Mouse (Mus musculus) gastrocnemius, postnatal 25 days (tissue): ENCODE results near the gene Dlec1. TPM values are rescaled to one million over a fixed set of nuclear protein-coding genes. Genes with fewer than 3 reads are reported as not detected.
A peak's percentile ranks its signal among the peaks of the same experiment; 100 is the strongest.

Experiments
- DNase-seq: peaks from one replicate; pipeline ENCODE4 v3.0.0; 2022
- total RNA-seq, 2 experiments: library from RNA; stranded (reverse); gene quantifications; 1 replicate in 1 of 2; 2 replicates in 1 of 2; pipeline ENCODE4 v1.2.3; 2021

Dlec1 gene
- total RNA-seq, 2 experiments from 2014 or later, result 0.05 TPM; not detected in 1

GRCm38 (mm10) chr9:119089437-119089836 is 12.8 kb upstream of the Dlec1 start:
- no peak for DNase-seq

DNA sequence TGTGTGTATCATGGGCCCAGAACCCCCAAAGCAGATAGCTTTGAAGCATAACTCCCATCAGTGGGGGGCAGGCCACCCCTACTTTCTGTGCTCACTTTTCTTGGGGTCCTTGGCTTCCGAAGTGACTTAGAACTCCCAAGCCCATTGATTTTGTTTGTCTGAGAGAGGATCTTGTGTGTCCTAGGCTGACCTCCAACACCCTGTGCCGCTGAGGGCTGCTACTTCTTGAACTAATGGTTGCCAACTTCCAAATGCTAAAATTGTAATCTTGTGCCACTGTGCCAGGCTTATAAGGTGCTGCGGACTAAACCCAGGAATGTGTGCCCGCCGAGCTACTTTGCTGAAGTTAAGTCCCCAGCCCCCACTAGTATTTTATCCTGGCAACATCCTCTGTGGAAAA is 11.8 kb upstream of the Dlec1 start:
- no peak for DNase-seq

DNA sequence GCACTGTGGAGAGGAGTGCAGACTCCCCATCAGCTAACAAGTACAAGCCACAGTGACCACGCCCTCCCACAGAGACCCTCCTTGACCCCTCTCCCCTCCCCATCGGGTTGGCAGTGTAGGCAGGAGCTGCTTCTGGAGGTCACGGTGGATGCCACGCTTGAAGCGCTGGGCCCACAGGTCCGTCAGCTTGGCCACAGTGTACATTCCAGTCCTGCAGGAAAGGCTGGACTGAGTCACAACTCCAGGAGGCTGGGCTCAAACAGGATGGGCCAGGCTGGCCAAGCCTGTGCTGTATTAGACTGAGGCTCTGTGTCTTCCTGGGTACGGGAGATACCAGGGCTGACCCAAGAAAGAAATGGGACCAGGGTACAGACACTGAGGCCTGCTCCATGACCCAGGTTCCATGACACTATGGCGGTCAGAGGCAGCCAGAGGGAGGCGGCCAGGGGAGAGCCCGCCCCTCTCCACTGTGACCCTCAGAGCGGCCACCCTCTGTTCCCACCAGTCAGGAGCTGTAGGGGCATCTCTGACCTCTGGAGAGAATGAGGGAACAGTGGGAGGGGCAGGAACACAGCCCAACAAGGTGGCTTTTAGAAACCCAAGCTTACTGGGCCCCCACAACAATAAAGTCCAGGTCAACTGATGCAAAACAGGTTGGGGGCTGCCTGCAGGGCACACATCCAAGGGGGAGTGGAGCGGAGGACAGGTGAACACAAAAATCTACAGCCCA is 10.5 kb upstream of the Dlec1 start:
- no peak for DNase-seq

GRCm38 (mm10) chr9:119092473-119093418 is 9.5 kb upstream of the Dlec1 start:
- peak; percentile 65 for DNase-seq

GRCm38 (mm10) chr9:119093419-119094295 is 8.6 kb upstream of the Dlec1 start, which contains the start of gene Plcd1:
Gene Plcd1, minus strand, starts transcription at chr9:119093502.
- DNase-seq, result peak; percentile 97

GRCm38 (mm10) chr9:119094462-119095109 is 7.7 kb upstream of the Dlec1 start:
- DNase-seq, result no peak

GRCm38 (mm10) chr9:119100177-119100898 is 1.9 kb upstream of the Dlec1 start:
- no peak for DNase-seq

- no peak for DNase-seq
Measured at GRCm38 (mm10) chr9:119102783-119103113, 470 bp downstream of the Dlec1 start.

DNA sequence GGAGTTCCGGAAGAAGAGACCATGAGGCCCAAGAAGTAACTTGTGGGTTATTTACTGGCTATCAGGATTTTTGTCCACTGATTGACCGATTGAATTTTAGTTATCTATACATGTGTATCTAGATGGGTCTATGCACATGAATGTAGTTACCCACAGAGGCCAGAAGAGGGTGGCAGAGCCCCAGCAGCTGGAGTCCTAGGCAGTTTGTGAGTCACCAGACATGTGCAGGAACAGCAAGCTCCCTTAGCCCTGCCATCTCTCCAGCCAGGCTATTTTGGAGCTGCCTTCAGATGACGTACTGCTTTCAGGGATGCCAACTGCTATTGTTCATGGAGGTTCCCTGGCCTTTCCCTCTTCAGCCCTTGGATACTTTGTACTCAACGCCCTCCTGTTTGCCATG is 5.3 kb downstream of the Dlec1 start:
- peak; percentile 28 for DNase-seq

- no peak for DNase-seq
Measured at GRCm38 (mm10) chr9:119109685-119110353, 7.5 kb downstream of the Dlec1 start.

GRCm38 (mm10) chr9:119110640-119111039 is 8.4 kb downstream of the Dlec1 start:
- peak; percentile 71 for DNase-seq

GRCm38 (mm10) chr9:119114911-119115310 is 12.6 kb downstream of the Dlec1 start:
- DNase-seq, result no peak

DNA sequence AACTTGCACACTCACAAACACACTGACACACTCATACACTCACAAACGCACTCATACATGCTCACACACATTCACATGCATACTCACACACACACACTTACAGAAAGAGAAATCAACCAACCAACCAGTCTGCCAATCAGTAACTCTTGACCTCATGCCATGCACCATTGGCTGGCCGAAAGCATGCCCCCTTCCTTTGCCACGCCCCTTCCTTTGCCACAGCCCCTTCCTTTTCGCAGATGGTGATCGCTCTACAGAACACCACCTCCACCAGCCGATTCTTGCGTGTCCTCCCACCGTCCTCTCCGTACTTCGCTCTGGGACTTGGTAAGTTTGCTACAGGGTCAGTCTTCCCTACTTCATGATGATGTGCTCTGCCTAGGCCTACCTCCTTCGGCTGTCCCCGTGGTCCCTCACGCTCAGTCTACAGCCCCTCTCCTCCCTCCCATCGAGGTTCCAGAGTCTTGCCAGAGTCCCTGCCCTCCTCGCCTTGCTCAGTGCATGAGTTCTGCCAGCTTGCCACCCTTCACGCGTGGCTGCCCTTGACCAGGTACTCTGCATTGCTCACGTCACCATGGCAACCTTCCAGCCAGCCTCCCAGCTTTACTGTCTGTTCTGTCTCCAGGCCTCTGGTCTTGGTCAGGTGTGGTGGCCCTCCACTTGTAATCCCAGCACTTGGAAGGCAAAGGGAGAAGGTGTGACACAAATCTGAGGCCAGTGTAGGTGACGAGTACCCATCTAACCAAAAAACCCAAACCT is 17.3 kb downstream of the Dlec1 start:
- no peak for DNase-seq

DNA sequence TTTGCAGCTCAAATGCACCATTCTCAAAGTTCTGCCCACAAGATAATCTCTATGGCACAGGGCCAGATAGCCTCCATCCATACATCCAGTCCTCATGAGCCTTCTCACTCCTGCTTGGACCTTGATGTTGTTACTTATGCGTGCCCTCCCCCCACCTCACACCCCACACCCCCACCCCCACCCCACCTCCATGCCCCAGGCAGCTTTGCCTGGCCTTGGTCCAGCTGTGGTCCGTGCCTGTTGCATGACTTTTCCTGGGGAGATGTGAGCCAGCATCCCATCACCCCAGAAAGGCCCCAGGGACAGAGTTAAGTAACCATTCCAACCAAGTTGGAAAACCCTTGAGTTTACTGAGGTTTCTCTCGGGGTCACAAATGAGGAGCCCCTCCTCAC is 17.9 kb downstream of the Dlec1 start:
- no peak for DNase-seq

DNA sequence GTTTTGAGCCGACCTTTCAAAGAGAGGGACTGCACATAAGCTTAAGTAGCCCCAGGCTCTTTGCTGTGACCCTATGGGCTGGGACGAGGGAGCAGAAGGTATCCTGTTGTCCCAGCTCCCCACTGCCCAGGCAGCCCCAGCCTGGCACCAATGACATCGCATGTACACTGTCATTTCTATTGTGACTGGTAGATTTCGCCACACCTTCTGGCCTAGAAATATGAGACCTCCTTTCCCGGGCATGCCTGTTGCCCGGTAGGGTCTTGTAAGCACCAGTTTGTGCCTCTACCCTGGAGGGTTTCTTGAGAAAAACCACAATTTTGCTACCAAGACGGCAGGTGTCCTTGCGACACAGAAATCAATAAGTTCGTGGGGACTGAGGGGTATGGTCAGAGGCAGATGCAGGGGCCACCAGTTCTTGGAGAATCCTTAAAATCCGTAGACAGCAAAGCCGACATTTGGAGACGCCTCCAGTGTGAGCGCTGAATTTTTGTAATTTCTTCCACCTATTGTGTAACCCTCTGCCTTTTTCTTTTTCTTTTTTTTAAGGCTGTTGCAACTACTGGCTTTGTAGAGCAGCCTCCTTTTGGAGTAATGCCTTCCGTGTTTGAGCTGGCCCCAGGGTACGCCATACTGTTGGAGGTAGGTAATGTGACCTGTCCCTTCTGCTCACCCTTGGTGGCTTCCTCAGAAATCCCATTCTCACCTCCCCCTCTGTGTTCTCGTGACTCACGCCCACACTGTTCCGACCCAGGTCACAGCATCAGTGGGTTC is 20.5 kb downstream of the Dlec1 start:
- no peak for DNase-seq

GRCm38 (mm10) chr9:119128436-119129181 is 26.3 kb downstream of the Dlec1 start:
- no peak for DNase-seq

DNA sequence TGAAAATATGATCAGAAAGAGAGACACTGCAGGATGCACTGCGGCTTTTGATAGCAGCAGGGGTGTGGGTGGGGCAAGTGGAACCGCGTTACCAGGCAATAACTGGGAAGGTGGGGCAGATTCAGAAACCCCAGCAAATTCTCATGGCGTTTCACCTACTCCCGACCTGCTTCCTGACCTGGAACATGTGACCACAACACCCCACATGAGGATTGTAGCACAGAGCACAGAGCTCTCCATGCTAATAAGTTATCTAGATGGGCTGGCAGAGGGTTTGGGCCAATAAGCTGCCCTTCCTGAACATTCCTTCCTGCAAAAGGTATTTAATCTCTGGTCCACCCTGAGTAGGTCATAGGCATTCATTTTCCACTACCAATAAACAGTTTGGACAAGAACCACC is 28.4 kb downstream of the Dlec1 start:
- no peak for DNase-seq

GRCm38 (mm10) chr9:119138836-119139235 is 36.6 kb downstream of the Dlec1 start:
- DNase-seq, result no peak
